Mouse (Mus musculus) hindbrain, embryonic 16.5 days (tissue): ENCODE measurements around the gene Zdhhc23. TPM values are rescaled to one million over a fixed set of nuclear protein-coding genes. Genes with fewer than 3 reads are reported as not detected.

Source experiments
- microRNA-seq: library from miRNA; unstranded; fragments of <30 nt; microRNA quantifications from one replicate; pipeline ENCODE4, GENCODE M21; 2017
- polyA plus RNA-seq: library from polyadenylated mRNA; unstranded; fragments of >200 nt; fragmentation: Nextera tagmentation; extraction: Ambion mirVana; gene quantifications from 2 replicates; pipeline ENCODE4 v1.2.1, GENCODE M21; 2015

The Zdhhc23 gene
- polyA plus RNA-seq, 1 experiment from 2014 or later, result 3.4 TPM

Small RNA genes within 50 kb of the gene (microRNA-seq; reads per million reads assigned to microRNA genes)
- gene Mir3470b, result not detected

Other genes starting within 250 kb of the Zdhhc23 start
- not detected in 2 replicates for gene Drd3, start 225.8 kb downstream of the Zdhhc23 start, polyA plus RNA-seq
- 6.7 and 8.9 TPM in 2 replicates for gene Ccdc191, start 90.0 kb downstream of the Zdhhc23 start, polyA plus RNA-seq
- gene Qtrt2, start 53.0 kb downstream of the Zdhhc23 start, polyA plus RNA-seq, result 17.6 and 18.9 TPM in 2 replicates
- 3.1 and 3.5 TPM in 2 replicates for gene Gramd1c, start 83.6 kb upstream of the Zdhhc23 start, polyA plus RNA-seq
- gene Atp6v1a, start 159.9 kb upstream of the Zdhhc23 start, polyA plus RNA-seq, result 155 TPM in 2 replicates
- gene Naa50, start 160.0 kb upstream of the Zdhhc23 start, polyA plus RNA-seq, result 58.6 and 64.5 TPM in 2 replicates
- 1.9 and 2.1 TPM in 2 replicates for gene Usf3, start 193.5 kb upstream of the Zdhhc23 start, polyA plus RNA-seq